Mouse (Mus musculus) myocyte (in vitro differentiated cells): ENCODE data around the gene Zbed4. TPM values are rescaled to one million over a fixed set of nuclear protein-coding genes. Genes with fewer than 3 reads are reported as not detected.

ENCODE experiments used
- H3K27me3 ChIP-seq: one replicate; pipeline ENCODE4 v1.6.1; 2011; ENCODE audit not compliant: control insufficient read depth, insufficient read depth, insufficient read length
- H3K36me3 ChIP-seq: one replicate; pipeline ENCODE4 v1.6.1; 2011; ENCODE audit not compliant: control insufficient read depth, insufficient read depth
- H3K4me2 ChIP-seq: one replicate; pipeline ENCODE4 v1.6.1; 2011; ENCODE audit warnings: low read depth, control low read depth
- H3K4me3 ChIP-seq: one replicate; pipeline ENCODE4 v1.5.1; 2011; ENCODE audit warnings: mild to moderate bottlenecking, control low read depth, moderate library complexity
- H3K79me2 ChIP-seq: one replicate; pipeline ENCODE4 v1.6.1; 2011; ENCODE audit not compliant: control insufficient read depth, insufficient read depth
- H3ac ChIP-seq: one replicate; pipeline ENCODE4 v1.6.1; 2011; ENCODE audit not compliant: control insufficient read depth, insufficient read length
- CEBPB ChIP-seq: IDR thresholded peaks from 2 replicates; pipeline ENCODE4 v1.6.1; 2011; ENCODE audit warnings: mild to moderate bottlenecking, moderate library complexity; ENCODE audit not compliant: poor library complexity, insufficient read depth, severe bottlenecking
- E2F4 ChIP-seq: IDR thresholded peaks from one replicate; pipeline ENCODE4 v1.6.1; 2011; ENCODE audit warnings: mild to moderate bottlenecking, control low read depth, moderate library complexity; ENCODE audit not compliant: insufficient read depth
- MAX ChIP-seq: IDR thresholded peaks from one replicate; pipeline ENCODE4 v1.6.1; 2011; ENCODE audit warnings: low read depth, mild to moderate bottlenecking, control low read depth
- MYOD1 ChIP-seq, 3 experiments: IDR thresholded peaks; one replicate each; pipeline ENCODE4 v1.6.1; 2011; ENCODE audit warnings: control low read depth in 2 of 3, low read depth in 2 of 3, mild to moderate bottlenecking in 2 of 3, moderate library complexity in 1 of 3; ENCODE audit not compliant: insufficient read length in 2 of 3, control insufficient read depth in 1 of 3
- MYOG ChIP-seq, 3 experiments: IDR thresholded peaks; one replicate each; pipeline ENCODE4 v1.6.1; 2011; ENCODE audit warnings: control low read depth in 2 of 3, low read depth in 2 of 3, mild to moderate bottlenecking in 2 of 3; ENCODE audit not compliant: insufficient read length in 2 of 3, control insufficient read depth in 1 of 3, insufficient read depth in 1 of 3
- POLR2A ChIP-seq: IDR thresholded peaks from one replicate; pipeline ENCODE4 v1.6.1; 2011; ENCODE audit warnings: low read depth, mild to moderate bottlenecking, control low read depth, moderate library complexity; ENCODE audit not compliant: insufficient read length
- POLR2AphosphoS2 ChIP-seq: IDR thresholded peaks from one replicate; pipeline ENCODE4 v1.6.1; 2011; ENCODE audit warnings: low read depth, control low read depth; ENCODE audit not compliant: insufficient read length
- REST ChIP-seq: IDR thresholded peaks from one replicate; pipeline ENCODE4 v1.6.1; 2011; ENCODE audit warnings: mild to moderate bottlenecking, control low read depth, moderate library complexity; ENCODE audit not compliant: insufficient read depth, insufficient read length
- SRF ChIP-seq: IDR thresholded peaks from one replicate; pipeline ENCODE4 v1.6.1; 2011; ENCODE audit warnings: low read depth; ENCODE audit not compliant: control insufficient read depth, insufficient read length
- TCF12 ChIP-seq: IDR thresholded peaks from one replicate; pipeline ENCODE4 v1.6.1; 2011; ENCODE audit warnings: mild to moderate bottlenecking, control low read depth; ENCODE audit not compliant: poor library complexity, insufficient read depth, severe bottlenecking
- TCF3 ChIP-seq: IDR thresholded peaks from one replicate; pipeline ENCODE4 v1.6.1; 2011; ENCODE audit warnings: low read depth, control low read depth; ENCODE audit not compliant: insufficient read length
- USF1 ChIP-seq: IDR thresholded peaks from one replicate; pipeline ENCODE4 v1.6.1; 2011; ENCODE audit warnings: low read depth, mild to moderate bottlenecking, control low read depth, moderate library complexity
- polyA plus RNA-seq: library from polyadenylated mRNA; unstranded; fragments of >200 nt; fragmentation: generic; extraction: Trizol; gene quantifications from one replicate; pipeline ENCODE4 v1.2.1, GENCODE M21; 2012; ENCODE audit warnings: missing spikeins

Gene Zbed4
- polyA plus RNA-seq, 1 experiment, result 9.5 TPM

GRCm38 (mm10) chr15:88832536-88832935, 81.1 kb downstream of the Zbed4 start:
- no peak overlapping the region for H3K4me3 ChIP-seq

More at GRCm38 (mm10) chr15:88832536-88832935, 81.1 kb downstream of the Zbed4 start:
- H3K27me3 ChIP-seq, result no peaks in the 10 kb centered on the region
- no peaks in the 10 kb centered on the region for H3K79me2 ChIP-seq
- H3K36me3 ChIP-seq, result no peaks in the 10 kb centered on the region
- no peak overlapping the region for H3K4me2 ChIP-seq
- no peak overlapping the region for H3ac ChIP-seq
- TF ChIP-seq USF1, result no peak
- no peak for TF ChIP-seq TCF12
- TF ChIP-seq REST, result no peak
- TF ChIP-seq CEBPB, result no peak
- TF ChIP-seq MYOD1 (IDR thresholded peaks at IDR 0.05; ENCODE audit: control insufficient read depth in 1 of 3, insufficient read length in 2 of 3, low read depth in 2 of 3), result no peak
- TF ChIP-seq SRF, result no peak
- TF ChIP-seq MAX, result no peak
- no peak for TF ChIP-seq POLR2AphosphoS2
- no peak for TF ChIP-seq E2F4
- no peak for TF ChIP-seq TCF3
- TF ChIP-seq POLR2A, result no peak
- no peak for TF ChIP-seq MYOG (IDR thresholded peaks at IDR 0.05; ENCODE audit: control insufficient read depth in 1 of 3, insufficient read depth in 1 of 3, insufficient read length in 2 of 3, low read depth in 2 of 3)

Other genes with a start within 250 kb of the Zbed4 start
- 0.68 TPM for gene Zdhhc25, start 151.4 kb upstream of the Zbed4 start, polyA plus RNA-seq
- 26.4 TPM for gene Brd1, start 17.4 kb upstream of the Zbed4 start, polyA plus RNA-seq
- gene Alg12, start 67.7 kb downstream of the Zbed4 start, polyA plus RNA-seq, result 15.0 TPM
- 49.3 TPM for gene Creld2, start 68.0 kb downstream of the Zbed4 start, polyA plus RNA-seq
- gene Pim3, start 110.5 kb downstream of the Zbed4 start, polyA plus RNA-seq, result 26.9 TPM
- gene Ttll8, start 202.8 kb downstream of the Zbed4 start, polyA plus RNA-seq, result not detected
- gene Mlc1, start 227.3 kb downstream of the Zbed4 start, polyA plus RNA-seq, result not detected
- gene Mov10l1, start 231.2 kb downstream of the Zbed4 start, polyA plus RNA-seq, result not detected